Mouse (Mus musculus): ENCODE data around the gene Pstk.
A peak's percentile ranks its signal among the peaks of the same experiment; 100 is the strongest.
"Not testable (repeated sequence)": the region's sequence is repeated elsewhere in the genome, so short reads cannot be mapped to it uniquely, and the experiment has no call there.

Gene Pstk

DNA sequence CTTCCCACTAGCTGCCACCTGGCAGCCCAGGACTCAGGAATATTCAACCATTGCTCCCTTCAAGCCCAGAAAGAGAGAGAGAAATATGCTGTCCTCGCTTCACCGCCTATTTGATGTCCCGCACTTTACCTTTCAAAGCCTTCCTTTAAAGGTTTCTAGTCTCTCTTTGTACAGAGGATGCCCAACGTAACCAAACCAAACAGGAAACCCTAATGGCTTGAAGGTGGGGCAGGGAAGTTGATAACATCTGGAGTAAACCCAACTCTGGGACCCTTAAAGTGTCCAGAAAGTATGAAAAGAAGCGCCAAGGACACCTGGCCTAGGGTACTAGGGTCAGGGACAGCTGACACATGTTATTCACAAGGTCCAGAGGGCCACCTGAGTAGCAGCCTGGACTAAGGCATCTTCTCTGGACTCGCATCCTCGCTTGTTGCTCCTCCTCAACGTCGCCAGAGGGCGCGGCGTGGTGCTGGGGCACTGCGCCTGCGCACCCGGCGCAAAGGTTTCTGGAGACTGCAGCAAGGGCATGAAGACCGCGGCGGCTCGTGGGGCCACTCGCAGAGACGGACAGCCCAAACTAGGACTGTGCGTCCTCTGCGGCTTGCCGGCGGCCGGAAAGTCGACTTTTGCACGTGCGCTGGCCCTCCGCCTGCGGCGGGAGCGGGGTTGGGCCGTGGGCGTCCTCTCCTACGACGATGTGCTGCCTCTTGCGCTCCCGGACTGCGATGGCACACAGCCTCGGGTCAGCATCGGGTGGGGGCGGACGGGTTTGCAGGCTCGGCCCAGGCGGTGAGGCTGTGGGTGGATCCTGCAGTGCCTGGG lies at the start of gene Pstk:
Pstk (plus strand) TSS at position 494 of the 822 bp plus-strand sequence.
- DNase-seq (ENCODE audit: low read depth), result peak; percentile 86

DNA sequence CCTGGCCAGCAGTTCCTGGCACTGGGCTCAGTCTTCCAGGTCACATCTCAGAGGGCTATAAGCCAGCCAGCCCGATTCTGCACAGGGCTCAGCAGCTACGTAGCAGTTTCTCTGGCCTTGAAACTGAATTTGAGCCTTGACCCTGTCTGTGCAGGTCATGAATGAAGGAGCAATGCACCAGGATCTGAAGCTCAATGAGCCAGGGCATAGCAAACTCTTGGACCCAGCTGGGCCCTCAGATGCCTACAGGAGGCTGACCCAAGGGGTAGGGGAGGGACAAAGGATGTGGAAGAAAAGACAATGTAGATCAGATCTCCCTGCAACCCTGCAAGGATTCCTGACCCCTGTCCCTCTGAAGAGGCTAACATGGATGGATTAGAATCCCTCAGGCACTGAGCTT lies 48.7 kb upstream of the Pstk start, which contains the start of gene Cuzd1:
Cuzd1 (minus strand) TSS at position 101 of the 400 bp plus-strand sequence.
- DNase-seq (ENCODE audit: low read depth), result no peak

DNA sequence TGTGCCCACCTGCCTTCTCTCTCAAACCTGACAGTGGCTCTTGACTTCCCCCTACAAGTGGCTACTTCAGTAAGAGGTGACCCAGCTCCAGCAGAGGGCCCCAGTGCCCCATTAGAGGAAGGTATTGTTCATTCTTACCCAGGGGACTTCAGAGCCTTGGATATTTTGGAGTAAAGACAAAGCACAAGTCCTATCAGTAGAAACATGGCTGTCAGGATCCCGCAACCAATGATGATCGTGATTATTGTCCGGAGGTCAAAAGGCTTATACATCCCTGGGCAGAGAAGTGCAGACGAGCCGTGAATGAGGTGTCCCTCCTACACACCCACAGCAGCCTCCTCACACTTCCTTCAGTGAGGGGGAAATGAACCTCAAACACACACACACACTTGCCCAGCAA lies 43.9 kb upstream of the Pstk start:
- DNase-seq (ENCODE audit: low read depth), result no peak

DNA sequence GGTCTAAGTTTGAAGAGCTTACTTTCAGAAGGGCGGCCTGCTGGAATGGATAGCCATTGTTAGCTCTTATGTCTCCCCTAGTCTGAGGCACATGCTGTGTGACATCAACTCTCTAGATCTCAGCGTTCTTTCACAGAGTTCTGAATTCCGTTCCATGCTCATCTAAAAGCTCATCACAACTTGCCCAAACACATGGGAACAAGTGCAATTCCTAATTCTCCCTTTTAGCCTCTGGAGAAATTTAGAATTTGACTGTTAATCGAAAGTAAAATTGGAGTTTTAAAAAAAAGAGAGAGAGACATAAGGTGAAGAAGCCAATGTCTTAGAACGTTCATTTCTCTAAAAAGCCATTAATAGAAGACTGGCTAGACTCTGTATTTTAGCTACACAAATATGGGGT lies 41.5 kb upstream of the Pstk start, which contains the start of gene Fam24b:
Fam24b (minus strand) TSS at position 101 of the 400 bp plus-strand sequence.
- no peak for DNase-seq (ENCODE audit: low read depth)

DNA sequence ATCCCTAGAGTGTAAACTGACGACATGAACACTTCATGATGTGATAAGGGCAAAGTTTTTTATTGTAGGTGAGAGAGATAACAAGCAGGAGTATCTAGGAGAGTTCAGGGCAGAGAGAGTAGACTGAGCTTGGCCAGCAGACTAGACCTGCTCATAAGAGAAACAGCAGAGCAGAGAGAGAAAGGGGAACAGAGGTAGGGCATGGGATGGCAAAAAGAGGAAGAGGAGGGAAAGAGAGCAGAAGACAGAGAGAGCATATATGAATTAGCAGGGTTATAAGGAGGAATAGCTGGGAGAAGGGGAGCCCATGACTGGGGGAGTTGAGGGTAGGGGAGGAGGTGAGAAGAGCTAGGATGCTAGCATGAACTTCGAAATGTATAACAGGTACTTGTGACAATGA lies 39.3 kb upstream of the Pstk start:
- no peak for DNase-seq (ENCODE audit: low read depth)

DNA sequence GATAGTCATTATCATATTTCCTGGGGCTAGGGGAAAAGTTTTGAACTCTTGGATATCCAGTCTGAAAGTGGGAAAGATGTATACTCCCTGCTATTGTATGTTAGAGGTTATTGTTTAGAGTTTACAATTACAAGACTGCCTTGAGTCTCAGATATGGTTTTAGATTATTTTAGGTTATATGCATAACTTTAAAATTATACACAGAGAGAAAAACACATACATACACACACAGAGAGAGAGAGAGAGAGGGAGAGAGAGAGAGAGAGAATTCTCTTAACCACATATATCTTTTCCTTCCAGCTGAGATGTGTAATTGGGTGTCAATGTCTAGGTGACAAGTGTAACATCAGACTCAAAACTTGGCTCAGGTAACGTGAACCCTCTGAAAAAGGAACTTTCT lies 37.4 kb upstream of the Pstk start, which contains the start of gene Fam24a:
Fam24a (plus strand) TSS at position 301 of the 400 bp plus-strand sequence.
- no peak for DNase-seq (ENCODE audit: low read depth)

DNA sequence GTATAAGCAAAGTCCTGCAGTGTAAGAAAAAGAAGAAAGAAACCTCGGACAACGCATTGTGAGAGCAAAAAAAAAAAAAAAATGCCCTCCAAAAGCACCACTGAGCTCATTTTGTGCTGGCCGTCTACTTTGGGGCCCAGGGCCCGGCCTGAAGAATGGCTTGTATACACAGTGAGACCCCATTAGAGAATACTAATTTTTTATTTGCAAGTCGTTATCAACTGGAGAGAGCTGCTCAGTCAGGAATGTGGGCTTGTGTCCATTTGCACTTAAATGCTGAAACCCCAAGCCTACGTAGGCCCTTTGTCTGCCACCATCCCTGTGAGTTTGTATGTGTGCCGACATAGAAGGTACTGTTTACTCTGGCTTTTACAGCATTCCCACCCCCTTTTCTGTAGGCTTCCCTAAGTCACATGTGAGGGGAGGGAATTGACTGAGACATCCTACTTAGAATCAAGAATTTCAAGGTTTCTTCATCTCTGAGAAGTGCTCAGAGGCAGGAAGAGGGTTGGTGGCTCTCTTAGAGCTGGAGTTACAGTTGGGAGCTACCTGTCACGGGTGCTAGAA lies 33.4 kb upstream of the Pstk start:
- no peak for DNase-seq (ENCODE audit: low read depth)

DNA sequence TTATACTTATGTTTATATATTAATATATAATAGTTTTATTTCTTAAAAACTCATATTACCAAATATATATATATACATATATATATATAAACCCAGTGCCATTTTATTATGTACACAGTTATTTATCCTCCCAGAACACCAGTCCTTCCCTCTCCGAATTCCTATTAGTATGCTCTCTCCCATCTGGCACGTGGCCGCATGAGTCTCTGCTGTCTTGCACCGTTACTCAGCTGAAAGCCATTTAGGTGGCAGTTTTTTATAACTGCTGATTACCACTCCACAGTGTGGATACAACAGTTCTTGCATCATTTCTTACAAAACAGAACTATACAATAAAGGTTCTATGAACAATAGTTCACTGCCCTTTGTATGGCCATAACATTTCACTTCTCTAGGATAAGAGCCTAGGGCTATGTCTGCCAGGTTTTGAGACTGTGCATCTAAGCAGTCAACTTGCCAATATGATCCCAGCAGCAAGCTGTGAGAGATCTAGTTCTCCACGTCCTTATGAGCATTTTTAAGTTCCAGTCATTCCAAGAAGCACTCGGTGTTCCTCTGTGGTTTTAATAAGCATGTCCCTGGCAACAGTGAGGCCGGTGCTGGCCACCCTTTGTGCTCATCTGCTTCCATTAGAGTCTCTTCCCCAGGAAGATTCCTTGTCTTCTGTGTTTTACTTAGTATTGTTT lies 24.9 kb upstream of the Pstk start:
- DNase-seq (ENCODE audit: low read depth), result no peak

DNA sequence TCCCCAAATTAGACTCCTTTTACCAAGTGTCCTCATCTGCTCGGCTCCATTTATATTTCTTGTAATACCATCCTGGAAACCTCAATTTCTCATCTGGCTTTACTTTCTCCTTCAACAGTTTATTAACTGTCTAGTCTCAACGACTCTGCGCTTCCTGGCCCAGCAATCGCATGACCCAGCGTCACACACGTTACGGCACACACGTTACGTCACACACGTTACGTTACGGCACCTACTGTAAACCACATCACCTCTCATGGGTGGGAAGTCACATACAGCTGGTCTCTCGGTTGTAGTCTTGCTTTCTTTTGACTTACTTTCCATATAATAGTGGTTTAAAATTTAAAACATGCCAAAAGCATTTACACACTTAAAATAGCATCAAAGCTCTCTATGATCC lies 14.8 kb upstream of the Pstk start:
- no peak for DNase-seq (ENCODE audit: low read depth)

DNA sequence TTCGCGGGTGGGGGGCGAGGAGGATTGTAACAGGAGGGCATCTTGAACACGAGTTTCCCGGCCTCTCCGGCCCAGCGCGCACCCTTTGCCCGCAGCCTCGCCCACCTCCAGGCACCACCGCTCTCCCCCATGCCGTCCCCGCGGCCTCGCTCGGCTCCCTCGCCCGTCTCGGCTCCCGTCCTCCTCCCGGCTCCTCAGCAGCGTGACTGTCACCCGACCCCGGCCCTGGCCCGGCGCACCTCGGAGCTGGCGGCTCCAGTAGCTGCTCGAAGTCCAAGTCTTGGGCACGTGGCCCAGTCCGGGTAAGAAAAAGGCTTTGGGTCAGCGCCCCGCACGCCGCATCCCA lies 8.7 kb upstream of the Pstk start:
- no peak for DNase-seq (ENCODE audit: low read depth)

DNA sequence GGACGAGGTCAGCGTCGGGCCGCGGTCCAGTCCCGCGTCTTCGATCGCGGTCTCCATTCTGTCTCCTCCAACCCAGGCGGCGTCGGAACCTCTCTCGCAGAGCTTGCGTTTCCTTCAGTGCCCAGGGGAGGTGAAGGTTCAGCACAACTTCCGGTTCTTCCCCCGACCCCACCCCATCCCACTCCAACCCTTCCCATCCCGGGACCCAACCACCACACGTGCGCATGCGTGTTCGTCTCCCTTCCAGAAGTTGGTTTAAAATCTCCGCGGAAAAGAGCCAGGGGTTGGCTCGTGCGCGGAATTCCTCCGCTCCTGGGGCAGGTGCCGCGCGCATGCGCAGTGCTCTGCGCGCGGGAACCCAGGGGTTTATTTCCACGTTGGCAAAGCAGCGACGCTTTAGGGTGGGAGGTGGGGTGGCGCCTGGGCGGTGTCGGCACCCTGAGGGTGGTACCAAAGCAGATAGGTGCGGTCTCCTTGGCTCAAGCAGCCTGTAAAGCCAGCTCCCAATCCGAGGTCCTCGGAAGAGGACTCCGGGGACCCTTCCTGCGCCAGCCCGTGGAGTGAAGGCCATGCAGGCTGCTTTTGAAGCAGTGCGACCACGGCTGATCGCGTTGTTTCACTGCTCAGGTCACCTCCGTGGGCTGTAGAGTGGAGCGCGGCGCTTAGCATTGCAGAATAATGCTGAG lies 8.2 kb upstream of the Pstk start, which contains the start of gene 2310057M21Rik:
2310057M21Rik (minus strand) TSS at position 145 of the 686 bp plus-strand sequence.
- DNase-seq (ENCODE audit: low read depth), result peak; percentile 92

DNA sequence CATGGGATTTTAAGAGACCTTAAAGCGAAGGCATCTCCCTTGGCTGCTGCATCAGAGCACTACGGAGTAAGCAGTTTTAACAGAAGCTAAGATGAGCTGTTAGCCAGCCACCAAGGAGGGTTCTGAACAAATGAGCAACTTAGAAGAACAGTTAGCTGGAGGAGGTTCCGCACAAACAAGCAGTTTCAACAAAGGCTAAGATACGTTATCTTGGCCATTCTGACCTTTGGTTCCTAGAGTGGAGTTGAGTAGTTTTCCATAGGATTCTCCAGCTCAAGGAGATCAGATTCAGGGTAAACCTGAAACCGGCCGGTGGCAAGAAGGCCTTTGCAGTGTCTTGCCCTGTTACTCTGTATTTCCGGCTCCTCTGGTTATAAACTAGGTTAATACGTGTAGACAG lies 6.8 kb upstream of the Pstk start:
- DNase-seq (ENCODE audit: low read depth), result no peak

DNA sequence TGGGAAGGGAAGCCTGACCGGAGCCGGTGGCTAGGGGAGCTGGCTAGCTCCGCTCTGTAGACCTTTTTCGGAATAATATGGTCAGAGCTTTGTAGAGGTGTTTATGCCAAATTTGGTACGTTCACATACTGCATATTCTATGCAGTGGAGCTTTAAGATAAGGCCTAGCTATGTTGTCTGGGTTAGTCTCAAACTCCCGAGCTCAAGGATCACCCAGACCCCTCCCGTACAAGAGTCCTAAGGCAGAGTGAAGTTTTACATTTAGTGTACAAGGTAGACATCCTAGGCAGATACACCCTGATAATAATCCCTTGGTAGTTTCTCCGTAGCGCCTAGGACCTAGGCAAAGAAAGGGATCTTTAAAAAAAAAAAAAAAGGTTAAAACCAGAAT lies 524 bp downstream of the Pstk start:
- no peak for DNase-seq (ENCODE audit: low read depth)

DNA sequence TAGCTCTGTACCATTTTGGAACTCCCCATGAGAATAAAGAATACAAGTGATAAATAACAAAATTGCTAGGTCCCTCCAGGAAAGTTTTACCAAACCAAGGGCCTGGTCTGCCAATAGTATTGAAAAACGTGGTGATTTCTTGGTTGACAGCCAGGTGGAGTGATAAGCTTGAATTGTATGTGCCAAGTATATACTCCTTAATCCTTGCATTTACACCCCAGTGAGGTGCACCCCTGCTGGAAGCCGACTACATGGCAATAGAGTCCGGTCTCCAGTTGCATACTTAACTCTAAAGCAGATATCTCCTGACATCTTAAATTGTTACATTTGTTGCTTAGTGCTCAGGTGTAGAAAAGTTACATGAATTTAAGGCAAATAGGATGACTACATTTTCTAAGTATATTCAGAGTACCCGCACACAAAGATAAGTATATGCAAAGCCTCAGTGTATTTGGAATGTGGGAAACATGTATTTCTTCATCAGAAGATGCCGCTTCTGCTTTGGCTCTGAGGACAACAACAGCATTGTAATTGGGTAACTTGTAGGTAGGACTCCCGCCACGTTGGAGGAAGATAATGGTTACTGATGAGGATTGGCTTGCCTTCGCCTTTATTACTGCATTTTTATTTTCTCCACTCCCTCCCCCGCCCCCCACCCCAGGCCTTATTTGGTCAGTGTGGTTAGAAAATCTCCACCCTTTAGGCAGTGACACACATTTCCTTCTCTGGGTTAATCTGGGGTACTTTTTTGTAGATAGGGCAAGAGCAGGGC lies 1.1 kb downstream of the Pstk start:
- DNase-seq (ENCODE audit: low read depth), result no peak

DNA sequence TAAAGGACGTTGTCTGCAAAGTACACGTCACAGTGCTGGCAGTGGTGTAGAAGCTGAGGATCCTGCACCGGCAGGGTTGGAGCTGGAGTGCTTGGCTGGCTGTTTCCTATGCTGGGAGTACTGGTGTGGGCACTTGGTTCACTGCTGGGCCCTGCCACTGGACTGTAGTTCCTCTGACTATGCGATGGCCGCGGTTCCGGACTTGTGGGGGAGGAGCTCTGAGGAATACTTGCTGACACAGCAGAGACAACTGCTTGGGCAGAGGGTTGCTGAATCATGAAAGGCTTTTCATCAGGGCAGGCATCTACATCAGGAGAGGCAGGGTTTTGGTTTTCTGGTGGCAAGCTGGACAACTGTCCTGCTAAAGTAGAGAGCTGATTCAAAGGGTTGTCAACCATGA lies 20.8 kb downstream of the Pstk start:
- not testable (repeated sequence) for DNase-seq (ENCODE audit: low read depth)

DNA sequence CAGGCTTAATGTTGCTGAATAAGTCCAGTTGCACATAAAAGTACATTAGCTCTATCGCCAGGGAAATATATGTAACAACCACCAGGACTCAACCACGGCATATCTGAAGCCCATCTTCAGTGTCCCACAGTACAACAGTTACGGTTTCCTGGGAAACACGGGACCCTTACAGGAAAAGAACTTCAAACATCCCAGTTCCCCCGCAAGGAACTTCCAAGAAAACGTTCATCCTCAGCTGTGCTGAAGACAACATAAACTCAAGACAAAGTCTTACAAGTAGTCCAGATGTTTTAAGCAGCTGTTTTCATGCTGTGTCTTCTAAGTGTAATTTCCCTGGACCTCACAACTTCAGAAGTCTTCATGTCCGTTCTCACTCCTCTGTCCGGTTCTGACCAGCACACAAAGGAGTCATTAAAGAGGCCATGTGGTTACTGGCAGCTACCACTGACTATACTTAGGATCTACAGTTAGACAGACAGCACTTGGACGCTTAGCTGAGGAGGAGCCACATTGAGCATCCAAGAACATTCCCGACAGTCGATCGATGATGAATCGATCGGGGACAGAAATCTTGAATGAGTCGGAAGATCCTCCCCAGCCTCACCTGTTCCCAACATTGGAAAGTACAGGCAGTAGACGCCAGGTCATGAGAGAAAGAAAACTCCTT lies 38.5 kb downstream of the Pstk start:
- DNase-seq (ENCODE audit: low read depth), result no peak

DNA sequence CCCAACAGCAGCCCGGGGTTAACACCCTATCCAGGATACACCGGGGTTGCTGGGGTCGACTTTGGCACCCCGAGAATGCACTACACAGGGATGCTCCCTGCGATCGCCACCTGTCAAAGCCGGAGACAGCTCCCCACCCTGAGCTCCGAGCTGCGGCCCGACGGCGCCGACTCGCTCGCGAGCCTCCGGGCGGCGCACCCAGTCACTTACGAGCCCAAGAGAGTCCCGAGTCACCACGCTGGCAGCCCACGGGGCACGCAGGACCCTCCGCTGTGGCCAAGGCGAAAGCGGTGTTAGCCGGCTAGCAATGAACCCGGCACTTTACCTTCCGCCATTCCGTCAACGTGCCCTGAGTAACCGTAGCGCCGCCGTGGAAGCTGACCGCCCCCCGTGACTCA lies 39.0 kb downstream of the Pstk start:
- DNase-seq (ENCODE audit: low read depth), result no peak

DNA sequence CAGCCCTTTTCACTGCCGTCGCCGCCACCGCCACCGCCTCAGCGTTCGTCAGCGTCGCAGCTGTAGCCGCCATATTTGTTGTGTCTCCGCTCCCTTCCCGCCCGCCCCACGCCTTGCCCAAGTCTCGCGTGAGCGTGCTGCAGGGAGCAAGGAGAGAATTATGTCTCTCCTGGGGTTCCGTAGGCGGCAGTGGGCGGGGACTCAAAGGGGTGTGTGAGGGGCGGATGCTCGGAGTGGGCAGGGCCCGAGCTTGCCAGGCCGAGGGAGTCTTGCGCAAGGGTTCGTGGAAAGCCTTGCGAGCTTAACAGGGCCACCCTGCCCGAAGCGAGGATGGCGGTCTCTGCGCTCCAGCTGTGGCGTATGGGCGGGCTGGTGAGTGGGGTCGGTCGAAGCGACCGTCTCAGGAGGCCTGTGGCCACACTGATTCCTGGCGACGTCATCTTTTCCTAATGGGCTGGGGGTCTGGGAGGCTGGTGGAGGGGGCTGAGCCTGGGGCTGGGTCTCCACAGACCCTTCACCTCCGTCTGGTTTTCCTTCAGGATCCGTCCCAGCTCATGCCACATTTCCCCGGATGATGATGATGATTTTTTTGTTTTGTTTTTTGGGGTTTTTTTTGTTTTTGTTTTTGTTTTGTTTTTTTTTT lies 39.6 kb downstream of the Pstk start, which contains the start of the genes Ikzf5 and Acadsb:
Ikzf5 (minus strand) TSS at position 106 of the 643 bp plus-strand sequence.
Acadsb (plus strand) TSS at position 186 of the 643 bp plus-strand sequence.
- peak; percentile 97 for DNase-seq (ENCODE audit: low read depth)

DNA sequence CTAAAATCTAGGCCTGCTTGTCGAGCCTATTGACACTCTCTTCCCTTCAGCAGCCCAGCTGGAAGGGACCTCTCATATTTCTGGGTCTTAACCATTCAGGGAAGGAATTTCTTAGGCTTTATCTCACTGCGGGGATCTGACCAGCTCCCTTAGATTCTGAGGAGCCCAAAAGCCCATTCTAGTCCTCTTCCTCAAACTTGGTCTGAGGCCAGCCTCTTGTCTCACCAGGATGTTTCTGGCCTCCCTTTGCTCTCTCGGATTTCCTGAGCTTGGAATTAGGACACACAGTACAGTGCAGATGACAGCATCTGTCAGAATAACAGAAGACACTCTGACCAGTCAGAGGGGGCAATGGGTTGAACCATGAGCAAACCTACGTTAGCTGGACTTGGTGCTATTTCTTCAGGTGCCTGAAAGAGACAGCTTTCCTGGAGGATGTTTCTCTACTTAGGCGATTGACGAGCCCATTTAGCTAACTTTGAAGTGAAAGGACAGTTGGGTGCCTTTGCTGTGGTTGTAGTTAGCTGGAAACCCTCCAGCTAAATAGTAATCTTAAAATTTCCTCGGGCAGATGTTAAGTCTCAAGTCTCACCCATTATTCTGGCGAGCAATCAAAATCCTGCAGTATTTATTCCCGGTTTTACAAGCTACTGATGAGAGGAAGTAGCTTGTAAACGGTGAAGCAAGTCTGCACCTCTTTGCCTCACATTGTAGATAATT lies 40.4 kb downstream of the Pstk start:
- no peak for DNase-seq (ENCODE audit: low read depth)

DNA sequence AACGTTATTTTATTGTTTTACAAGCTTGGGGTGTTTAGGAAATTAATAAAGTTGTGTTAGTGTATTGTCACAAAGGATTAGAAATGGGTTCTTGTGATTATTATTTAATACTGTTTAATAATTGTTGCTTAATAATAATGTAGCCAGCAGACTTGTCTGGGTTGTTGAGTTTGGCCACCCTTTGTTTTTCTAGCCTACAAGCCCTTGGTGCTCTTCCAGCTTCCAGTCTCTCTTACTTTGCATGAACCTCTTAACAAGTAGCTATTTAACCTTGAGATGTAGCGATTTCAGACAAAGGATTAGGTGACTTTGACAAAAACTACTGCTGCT lies 41.0 kb downstream of the Pstk start:
- no peak for DNase-seq (ENCODE audit: low read depth)

All from fibroblast of lung, adult 2 months (primary cell).